Mouse (Mus musculus) intestine, embryonic 14.5 days (tissue): ENCODE data around the gene Gm28048. TPM values are rescaled to one million over a fixed set of nuclear protein-coding genes. Genes with fewer than 3 reads are reported as not detected.

Source experiments
- ATAC-seq: fragments of 200-750 bp; cut with Nextera tagmentation; replicated peaks from 2 replicates; pipeline ENCODE4 v1.8.0; 2017; ENCODE audit warnings: low read depth, moderate number of reproducible peaks, moderate TSS enrichment, moderate library complexity; ENCODE audit not compliant: low FRiP score, low TSS enrichment
- DNase-seq: peaks from one replicate; pipeline ENCODE4 v3.0.0-alpha.2; 2018; ENCODE audit warnings: low spot score
- H3K27ac ChIP-seq: fragments of 300-500 bp; sonication (generic); 2 replicates; pipeline ENCODE4 v1.5.1; 2014; ENCODE audit warnings: low read depth, mild to moderate bottlenecking, control low read depth
- H3K27me3 ChIP-seq: fragments of 300-500 bp; sonication (generic); replicated peaks from 2 replicates; pipeline ENCODE4 v1.6.1; 2014; ENCODE audit warnings: low read length, control low read depth; ENCODE audit not compliant: control insufficient read depth, insufficient read depth
- H3K36me3 ChIP-seq: fragments of 300-500 bp; sonication (generic); 2 replicates; pipeline ENCODE4 v1.6.1; 2014; ENCODE audit warnings: low read length, control low read depth; ENCODE audit not compliant: control insufficient read depth, insufficient read depth
- H3K4me1 ChIP-seq: fragments of 300-500 bp; sonication (generic); replicated peaks from 2 replicates; pipeline ENCODE4 v1.6.1; 2014; ENCODE audit warnings: low read length, control low read depth, mixed read lengths; ENCODE audit not compliant: control insufficient read depth, insufficient read depth
- H3K4me2 ChIP-seq: fragments of 300-500 bp; sonication (generic); 2 replicates; pipeline ENCODE4 v1.6.1; 2014; ENCODE audit warnings: low read length
- H3K4me3 ChIP-seq: fragments of 300-500 bp; sonication (generic); 2 replicates; pipeline ENCODE4 v1.5.1; 2014; ENCODE audit warnings: low read depth, low read length, control low read depth, mixed read lengths
- H3K9ac ChIP-seq: fragments of 300-500 bp; sonication (generic); 2 replicates; pipeline ENCODE4 v1.6.1; 2014; ENCODE audit warnings: mild to moderate bottlenecking, low read length
- H3K9me3 ChIP-seq: fragments of 300-500 bp; sonication (generic); 2 replicates; pipeline ENCODE4 v1.6.1; 2016; ENCODE audit warnings: low read length, control low read depth; ENCODE audit not compliant: control insufficient read depth
- WGBS: fragments of 180-500 bp; shearing (Covaris S2); extraction: QIAGEN DNeasy Blood & Tissue Kit; methylation state at CpG from one replicate; pipeline ENCODE4 v1.1.7; 2014; 5-methylcytosine and 5-hydroxymethylcytosine counted together
- polyA plus RNA-seq: library from polyadenylated mRNA; unstranded; fragments of >200 nt; fragmentation: Nextera tagmentation; extraction: Ambion mirVana; gene quantifications from 2 replicates; pipeline ENCODE4 v1.2.1, GENCODE M21; 2014

Gene Gm28048
- polyA plus RNA-seq, 1 experiment from 2014 or later = 16.0 TPM

DNA sequence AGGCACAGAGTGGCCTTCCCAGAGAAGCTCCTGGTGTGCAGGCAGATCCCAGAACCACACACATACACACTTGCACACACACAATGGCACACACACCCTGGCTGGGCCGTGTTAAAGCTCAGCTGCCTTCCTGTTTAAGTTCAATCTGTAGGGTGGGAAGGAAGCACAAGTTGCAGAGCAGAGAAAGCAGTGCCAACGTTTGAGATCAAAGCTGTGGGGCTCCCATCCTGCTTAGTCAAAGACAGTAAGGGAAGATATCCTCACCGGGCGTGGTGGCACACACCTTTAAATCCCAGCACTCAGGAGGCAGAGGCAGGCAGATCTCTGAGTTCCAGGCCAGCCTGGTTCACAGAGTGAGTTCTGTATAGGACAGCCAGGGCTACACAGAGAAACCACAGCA lies 149.3 kb downstream of the Gm28048 start:
- H3K9me3 ChIP-seq = no peaks in the 10 kb centered on the region
- WGBS = 82% methylated on average over 4 of the region's 4 CpGs
- DNase-seq (no peak), ATAC-seq (no peak)
- 0 out of 2 replicates have a peak, but pooled peaks cover 4% of the 10 kb centered on the region for H3K36me3 ChIP-seq
- no peaks in the 10 kb centered on the region for H3K27me3 ChIP-seq
- no peak overlapping the region for H3K9ac ChIP-seq
- H3K27ac ChIP-seq = no peak overlapping the region
- no peak overlapping the region for H3K4me3 ChIP-seq
- H3K4me2 ChIP-seq = no peak overlapping the region
- H3K4me1 ChIP-seq = no peaks in the 10 kb centered on the region

DNA sequence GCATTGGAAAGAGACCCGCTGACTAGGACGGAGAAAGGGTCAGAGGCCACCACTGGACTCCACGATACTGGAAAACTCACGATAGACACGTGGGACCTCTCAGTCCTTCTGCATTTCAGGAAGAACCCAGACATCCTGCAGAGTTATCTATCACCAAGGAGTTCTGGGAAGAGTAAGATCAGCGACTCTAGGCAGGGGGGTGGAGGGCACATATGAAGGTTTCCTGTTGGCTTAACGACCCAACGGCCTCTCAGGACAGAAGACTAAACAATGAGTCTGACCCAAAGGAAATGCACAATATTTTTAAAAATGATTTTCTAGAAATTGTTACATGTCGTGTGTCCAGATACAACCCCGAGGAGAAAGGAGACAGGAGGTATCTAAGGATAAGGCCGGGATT lies 150.0 kb downstream of the Gm28048 start:
- Histone ChIP-seq H3K27ac (no peak overlapping the region), H3K9me3 (no peaks in the 10 kb centered on the region), H3K36me3 (0 out of 2 replicates have a peak, but pooled peaks cover 4% of the 10 kb centered on the region), H3K4me3 (no peak overlapping the region), H3K4me2 (no peak overlapping the region), H3K4me1 (no peaks in the 10 kb centered on the region), H3K27me3 (no peaks in the 10 kb centered on the region), H3K9ac (no peak overlapping the region)
- DNase-seq = no peak
- ATAC-seq = no peak
- WGBS = 85% methylated on average over 11 of the region's 11 CpGs

DNA sequence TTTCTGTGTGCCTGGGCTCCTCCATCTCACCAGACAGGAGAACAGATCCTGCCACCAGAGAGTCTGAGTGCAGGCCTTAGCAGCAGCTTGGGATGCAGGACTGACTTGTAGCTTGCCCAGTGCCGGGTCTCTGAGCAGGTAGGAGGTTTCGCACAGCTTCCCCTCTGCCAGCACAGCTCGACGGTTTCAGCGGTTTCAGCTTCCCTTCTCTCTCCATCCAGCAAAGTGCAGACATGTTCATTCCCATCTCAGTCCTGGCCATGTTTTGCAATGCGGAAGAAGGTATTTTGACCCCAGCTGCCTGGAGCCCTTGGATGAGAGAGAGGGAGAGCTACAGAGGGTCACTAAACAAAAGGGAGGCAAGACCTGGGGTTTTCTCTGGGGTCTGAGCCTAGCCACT lies 151.2 kb downstream of the Gm28048 start:
- no peak for ATAC-seq
- H3K27me3 ChIP-seq = no peaks in the 10 kb centered on the region

DNA sequence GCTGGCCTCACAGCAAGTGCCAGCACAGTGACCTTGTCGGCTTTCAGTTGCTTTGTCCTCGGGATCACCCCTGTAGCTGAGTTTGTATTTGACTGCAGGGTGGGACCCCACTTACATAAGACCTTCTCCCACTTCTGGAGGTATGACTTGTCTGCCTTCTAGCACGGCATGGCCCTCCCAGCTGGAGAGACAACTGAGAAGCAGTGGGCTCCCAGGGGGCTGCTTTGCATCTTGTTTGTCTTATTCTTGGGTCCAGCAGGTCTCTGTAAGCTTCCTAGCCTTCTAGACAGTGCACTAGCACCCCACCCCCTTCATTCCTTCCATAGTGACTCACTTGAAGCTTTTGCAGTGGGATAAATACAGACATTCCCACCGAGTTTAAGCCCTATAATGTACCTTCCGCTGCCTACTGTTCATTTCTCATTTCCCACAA lies 151.7 kb downstream of the Gm28048 start:
- no peaks in the 10 kb centered on the region for H3K36me3 ChIP-seq
- DNase-seq (no peak), ATAC-seq (no peak)
- no peaks in the 10 kb centered on the region for H3K4me1 ChIP-seq
- 59% methylated on average over 5 of the region's 5 CpGs for WGBS
- H3K9me3 ChIP-seq = no peaks in the 10 kb centered on the region
- H3K27me3 ChIP-seq = no peaks in the 10 kb centered on the region
- no peak overlapping the region for H3K4me2 ChIP-seq
- H3K27ac ChIP-seq = no peak overlapping the region
- no peak overlapping the region for H3K9ac ChIP-seq
- no peak overlapping the region for H3K4me3 ChIP-seq

More for the DNA sequence above, 151.2 kb downstream of the Gm28048 start:
- DNase-seq = no peak
- Histone ChIP-seq H3K9me3 (no peaks in the 10 kb centered on the region), H3K36me3 (no peaks in the 10 kb centered on the region), H3K4me1 (no peaks in the 10 kb centered on the region), H3K27ac (no peak overlapping the region), H3K4me2 (no peak overlapping the region), H3K9ac (no peak overlapping the region), H3K4me3 (no peak overlapping the region)
- WGBS = 73% methylated on average over 6 of the region's 6 CpGs

DNA sequence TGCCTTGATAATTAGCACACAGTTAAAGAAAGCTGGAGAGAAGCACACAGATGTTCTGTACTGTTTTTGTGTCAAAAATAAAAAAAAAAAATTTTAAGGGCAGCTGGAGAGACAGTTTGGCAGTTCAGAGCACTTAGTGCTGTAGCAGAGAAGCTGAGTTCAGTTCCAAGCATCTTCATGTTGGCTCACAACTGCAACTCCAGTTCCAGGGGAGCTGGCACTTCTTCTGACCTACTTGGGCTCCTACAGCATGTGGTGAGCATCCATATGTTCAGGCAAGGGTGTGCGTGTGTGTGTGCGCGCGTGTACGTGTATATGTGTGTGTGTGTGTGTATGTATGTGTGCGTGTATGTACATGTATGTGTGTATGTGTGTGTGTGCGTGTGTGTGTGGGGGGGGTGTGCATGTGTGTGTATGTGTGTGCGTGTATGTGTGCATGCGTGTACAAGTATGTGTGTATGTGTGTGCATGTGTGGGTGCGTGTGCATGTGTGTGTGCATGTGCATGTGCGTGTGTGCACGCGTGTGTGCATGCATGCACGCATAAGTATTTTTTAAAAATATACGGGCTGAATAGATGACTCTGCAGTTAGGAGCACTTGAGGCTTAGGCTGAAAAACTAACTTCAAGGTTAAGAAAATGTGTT lies 152.8 kb downstream of the Gm28048 start:
- no peaks in the 10 kb centered on the region for H3K4me1 ChIP-seq
- no peak overlapping the region for H3K9ac ChIP-seq
- no peak overlapping the region for H3K27ac ChIP-seq
- no peaks in the 10 kb centered on the region for H3K36me3 ChIP-seq
- ATAC-seq = no peak
- H3K9me3 ChIP-seq = no peaks in the 10 kb centered on the region
- H3K4me2 ChIP-seq = no peak overlapping the region
- DNase-seq = no peak
- no peak overlapping the region for H3K4me3 ChIP-seq
- no peaks in the 10 kb centered on the region for H3K27me3 ChIP-seq
- 96% methylated on average over 15 of the region's 15 CpGs for WGBS

DNA sequence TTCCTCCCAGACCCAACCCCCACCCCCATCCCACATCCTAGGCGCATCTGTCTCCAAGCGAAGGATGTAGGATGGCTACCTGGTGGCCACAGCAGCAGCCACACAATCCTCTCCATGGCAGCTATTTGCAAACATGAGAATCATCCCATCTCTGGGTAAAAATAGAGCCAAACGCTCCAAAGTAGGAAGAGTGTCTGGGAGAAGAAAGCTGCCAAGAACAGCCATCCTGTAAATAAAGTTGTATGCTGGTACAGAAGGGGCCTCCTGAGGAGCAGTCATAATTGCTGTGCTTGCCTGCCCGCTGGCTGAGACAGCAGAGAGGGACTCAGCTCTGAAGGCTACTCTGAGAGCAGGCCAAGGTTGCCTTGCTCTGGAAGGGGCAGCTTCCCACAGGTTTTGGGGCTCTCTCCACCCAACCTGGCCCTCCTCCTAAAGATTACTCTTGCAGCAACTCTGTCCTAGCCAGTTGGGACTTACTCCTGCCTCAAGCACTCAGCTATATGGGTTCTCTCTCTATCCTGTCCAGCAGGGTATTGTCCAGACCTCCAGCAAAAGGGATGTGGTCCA lies 154.3 kb downstream of the Gm28048 start:
- H3K9ac ChIP-seq = no peak overlapping the region
- no peak overlapping the region for H3K27ac ChIP-seq
- H3K27me3 ChIP-seq = no peaks in the 10 kb centered on the region
- no peaks in the 10 kb centered on the region for H3K9me3 ChIP-seq
- ATAC-seq = no peak
- WGBS = 92% methylated on average over 4 of the region's 4 CpGs
- no peaks in the 10 kb centered on the region for H3K4me1 ChIP-seq
- no peaks in the 10 kb centered on the region for H3K36me3 ChIP-seq
- no peak overlapping the region for H3K4me3 ChIP-seq
- no peak overlapping the region for H3K4me2 ChIP-seq
- no peak for DNase-seq

DNA sequence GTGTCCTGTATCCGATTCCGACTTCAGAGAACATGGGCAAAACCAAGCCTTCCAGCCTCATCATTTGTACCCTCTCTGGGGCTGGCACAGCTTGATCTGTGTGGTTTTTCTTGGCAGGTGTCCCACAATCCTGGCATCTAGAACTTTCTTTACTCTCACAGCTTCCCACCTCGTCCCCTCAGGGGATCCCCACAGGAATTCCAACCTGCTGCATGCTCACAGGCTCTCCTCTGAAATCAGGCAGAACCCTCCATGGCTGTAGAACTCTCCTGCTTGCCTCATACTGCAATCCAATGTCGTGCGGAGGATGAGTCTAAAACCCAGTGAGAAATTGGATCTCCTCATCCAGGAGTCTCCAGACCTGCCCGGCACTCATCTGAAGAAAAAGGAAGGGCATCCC lies 155.2 kb downstream of the Gm28048 start:
- Histone ChIP-seq H3K9ac (no peak overlapping the region), H3K27me3 (no peaks in the 10 kb centered on the region), H3K4me3 (no peak overlapping the region), H3K4me2 (no peak overlapping the region), H3K36me3 (no peaks in the 10 kb centered on the region), H3K9me3 (no peaks in the 10 kb centered on the region), H3K4me1 (no peaks in the 10 kb centered on the region), H3K27ac (no peak overlapping the region)
- WGBS = 92% methylated on average over 6 of the region's 6 CpGs
- ATAC-seq (no peak), DNase-seq (no peak)

DNA sequence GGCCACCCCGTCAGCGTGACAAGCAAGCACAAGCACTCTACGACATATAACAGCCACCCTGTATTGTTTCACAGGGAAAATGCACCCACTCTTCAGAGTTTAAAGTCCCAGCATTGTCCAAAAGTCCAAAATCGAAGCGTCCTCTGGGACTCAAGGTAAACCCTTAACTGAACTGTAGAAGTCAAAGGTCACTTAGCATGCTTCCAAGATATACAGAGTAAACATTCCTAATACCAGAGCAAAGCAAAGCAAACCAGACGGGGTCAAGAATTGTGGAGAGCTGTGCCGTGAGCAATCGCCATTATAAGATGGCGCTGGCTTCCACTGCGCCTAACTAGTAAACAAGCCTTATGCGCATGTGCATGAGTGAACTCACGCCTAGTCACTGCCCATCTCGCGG lies 155.8 kb downstream of the Gm28048 start:
- Histone ChIP-seq H3K27ac (no peak overlapping the region), H3K4me1 (no peaks in the 10 kb centered on the region), H3K36me3 (no peaks in the 10 kb centered on the region), H3K9ac (no peak overlapping the region), H3K4me3 (no peak overlapping the region), H3K9me3 (no peaks in the 10 kb centered on the region), H3K4me2 (no peak overlapping the region), H3K27me3 (no peaks in the 10 kb centered on the region)
- DNase-seq (no peak), ATAC-seq (no peak)
- 86% methylated on average over 14 of the region's 14 CpGs for WGBS

DNA sequence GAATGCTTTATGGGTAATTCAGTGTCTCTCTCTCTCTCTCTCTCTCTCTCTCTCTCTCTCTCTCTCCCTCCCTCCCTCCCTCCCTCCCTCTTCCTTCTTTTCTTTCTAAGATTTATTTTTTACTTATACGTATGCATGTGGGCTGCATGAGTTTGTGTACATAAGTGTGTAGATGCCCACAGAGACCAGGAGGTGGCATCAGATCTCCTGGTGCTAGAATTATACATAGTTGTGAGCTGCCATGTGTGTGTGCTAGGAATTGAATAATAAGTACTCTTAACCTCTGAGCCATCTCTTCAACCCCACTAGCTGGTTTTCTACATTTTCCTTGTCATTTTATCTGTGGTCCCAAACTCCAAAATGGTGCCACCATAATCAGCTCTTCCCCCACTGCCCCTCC lies 156.3 kb downstream of the Gm28048 start:
- Histone ChIP-seq H3K4me3 (no peak overlapping the region), H3K9me3 (no peaks in the 10 kb centered on the region), H3K36me3 (no peaks in the 10 kb centered on the region), H3K4me2 (no peak overlapping the region), H3K9ac (no peak overlapping the region), H3K27ac (no peak overlapping the region), H3K4me1 (no peaks in the 10 kb centered on the region), H3K27me3 (no peaks in the 10 kb centered on the region)
- ATAC-seq = no peak
- 96% methylated on average over 1 of the region's 1 CpGs for WGBS
- no peak for DNase-seq
